Mouse (Mus musculus): Measurements from ENCODE around the gene Stac3.

Gene Stac3

DNA sequence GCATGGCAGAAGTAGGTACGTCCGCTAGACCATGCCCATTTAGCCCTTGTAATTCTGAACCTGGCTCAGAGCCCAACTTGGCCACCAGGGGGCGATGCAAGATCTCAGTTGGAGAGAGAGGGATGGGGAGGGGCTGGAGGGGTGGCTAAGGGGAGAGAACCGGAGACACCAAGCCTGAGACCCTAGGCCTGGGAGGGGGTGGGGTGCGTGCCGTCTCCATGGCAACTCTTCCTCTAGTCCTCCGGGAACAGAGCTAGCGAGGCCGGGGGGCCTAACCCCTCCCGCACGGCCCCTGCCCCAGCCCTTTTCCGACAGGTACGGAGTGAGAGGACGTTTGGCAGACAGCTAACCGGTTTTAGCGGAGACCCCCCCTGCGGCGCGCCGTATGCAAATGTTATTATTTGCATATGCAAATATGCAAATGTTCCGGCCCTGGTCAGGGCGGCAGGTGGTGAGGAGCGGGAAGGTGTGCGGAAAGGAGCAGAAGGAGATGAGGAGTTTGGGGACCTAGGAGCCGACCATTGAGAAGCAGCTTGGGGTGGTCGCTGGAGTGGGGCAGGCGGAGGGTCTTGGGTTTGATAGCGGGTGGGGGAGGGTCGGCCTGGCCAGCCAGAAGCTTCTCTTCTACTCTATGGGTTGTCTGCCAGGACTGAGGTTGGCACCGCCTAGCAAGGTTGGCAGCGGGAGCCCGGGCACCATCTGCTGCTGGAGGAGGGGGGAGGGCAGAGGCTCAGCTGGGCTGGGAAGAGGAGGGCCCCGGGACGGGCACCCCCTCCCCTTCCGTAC, 7.8 kb downstream of the Stac3 start:
- DNase-seq (ENCODE audit: low spot score in 2 of 2) = peak; percentile 79 to 84

- no peak for DNase-seq (ENCODE audit: low spot score in 2 of 2)
Observed at GRCm38 (mm10) chr10:127509837-127510701, 8.6 kb downstream of the Stac3 start.

DNA sequence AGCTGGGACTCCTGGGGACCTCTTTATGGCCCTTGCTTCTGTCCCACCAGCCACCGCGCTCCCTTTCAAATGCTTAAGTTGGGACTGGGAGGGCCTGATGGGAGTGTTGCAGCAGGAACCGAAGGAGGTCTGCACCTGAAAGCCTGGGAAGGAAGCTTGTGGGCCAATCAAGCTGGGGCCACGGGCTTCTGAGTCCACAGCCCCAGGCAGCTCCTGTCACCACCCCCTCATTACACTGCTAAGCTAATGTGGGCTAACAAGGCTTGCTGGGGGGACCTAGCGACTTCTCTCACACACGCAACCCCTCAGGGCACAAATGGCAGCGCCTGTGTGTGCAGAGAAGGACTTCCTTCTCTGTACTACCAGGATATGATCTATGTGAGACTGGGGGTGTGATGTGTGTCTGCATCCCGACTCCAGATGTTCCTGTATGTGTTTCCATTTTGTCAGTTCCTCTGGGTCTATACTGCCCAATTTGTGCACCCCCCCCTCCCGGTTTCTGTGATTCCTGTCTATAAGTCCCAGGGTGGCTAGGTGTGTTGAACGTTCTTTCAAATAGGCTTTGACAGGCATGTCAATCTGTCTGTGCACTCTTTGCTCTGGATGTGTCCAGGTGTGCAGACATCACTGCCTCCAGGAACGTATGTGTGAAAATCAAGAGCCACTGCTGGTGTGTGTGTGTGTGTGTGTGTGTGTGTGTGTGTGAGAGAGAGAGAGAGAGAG, 9.6 kb downstream of the Stac3 start:
- no peak for DNase-seq (ENCODE audit: low spot score in 2 of 2)

- peak; percentile 83 to 91 for DNase-seq (ENCODE audit: low spot score in 2 of 2)
Observed at GRCm38 (mm10) chr10:127511634-127512306, 10.3 kb downstream of the Stac3 start.

GRCm38 (mm10) chr10:127512307-127512666, 10.8 kb downstream of the Stac3 start:
- no peak for DNase-seq (ENCODE audit: low spot score in 2 of 2)

GRCm38 (mm10) chr10:127512813-127513212, 11.3 kb downstream of the Stac3 start:
- peak; percentile 97 to 98 for DNase-seq (ENCODE audit: low spot score in 2 of 2)

DNA sequence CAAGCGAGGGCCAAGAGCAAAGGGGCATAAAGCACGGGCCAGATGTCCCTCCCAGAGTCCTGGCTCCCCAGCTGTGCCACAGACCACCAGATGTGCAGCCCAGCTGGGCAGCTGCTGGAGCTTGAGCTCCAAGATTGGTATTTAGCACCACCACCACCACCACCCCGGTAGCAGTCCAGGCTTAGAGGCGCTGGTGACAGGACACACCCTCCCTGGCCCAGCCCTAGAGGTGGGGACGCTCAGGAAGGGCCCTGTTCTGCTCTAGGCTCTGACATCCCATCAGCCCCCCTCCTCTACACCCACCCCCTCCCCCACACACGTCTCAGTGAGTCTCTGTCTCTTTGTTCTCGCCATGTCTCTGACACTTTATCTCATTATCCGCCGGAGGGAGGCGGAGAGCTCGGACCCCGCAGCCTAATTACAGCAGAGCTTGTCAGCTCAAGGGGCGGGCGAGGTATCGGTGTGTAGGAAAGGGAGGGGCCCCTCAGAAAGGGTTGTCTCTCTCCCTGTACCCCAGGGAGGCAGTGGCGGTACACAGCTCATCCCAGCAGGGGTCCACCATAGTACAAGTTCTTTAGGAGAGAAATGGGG, 12.1 kb downstream of the Stac3 start:
- no peak for DNase-seq (ENCODE audit: low spot score in 2 of 2)

DNA sequence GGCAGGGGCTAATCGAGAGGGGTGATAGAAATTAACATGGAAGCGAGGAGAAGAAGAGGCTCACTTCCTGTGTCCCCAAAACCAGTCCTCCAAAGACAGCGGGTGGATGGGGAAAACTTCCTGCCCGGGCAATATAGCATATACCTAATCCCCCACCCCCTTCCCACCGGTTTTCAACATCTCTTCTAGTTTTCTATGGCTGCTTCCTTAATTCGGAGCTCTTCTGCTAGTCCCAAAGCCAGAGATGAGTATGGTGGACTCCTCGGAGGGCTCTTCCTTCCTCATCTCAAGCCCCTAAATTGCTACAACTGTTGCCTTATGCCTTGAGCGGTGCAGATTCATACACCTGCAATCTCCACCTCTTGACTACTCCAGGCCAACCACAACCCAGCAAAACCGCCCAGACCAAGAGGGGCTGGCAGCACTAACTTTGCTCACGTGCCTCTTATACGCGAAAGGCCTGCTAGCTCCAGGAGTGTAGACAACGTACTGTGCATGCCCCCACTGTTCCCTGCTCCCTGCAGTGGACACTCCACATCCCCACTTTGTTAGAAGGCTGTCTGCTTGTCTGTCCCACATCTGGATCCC, 12.7 kb downstream of the Stac3 start:
- DNase-seq (ENCODE audit: low spot score in 2 of 2) = no peak

DNA sequence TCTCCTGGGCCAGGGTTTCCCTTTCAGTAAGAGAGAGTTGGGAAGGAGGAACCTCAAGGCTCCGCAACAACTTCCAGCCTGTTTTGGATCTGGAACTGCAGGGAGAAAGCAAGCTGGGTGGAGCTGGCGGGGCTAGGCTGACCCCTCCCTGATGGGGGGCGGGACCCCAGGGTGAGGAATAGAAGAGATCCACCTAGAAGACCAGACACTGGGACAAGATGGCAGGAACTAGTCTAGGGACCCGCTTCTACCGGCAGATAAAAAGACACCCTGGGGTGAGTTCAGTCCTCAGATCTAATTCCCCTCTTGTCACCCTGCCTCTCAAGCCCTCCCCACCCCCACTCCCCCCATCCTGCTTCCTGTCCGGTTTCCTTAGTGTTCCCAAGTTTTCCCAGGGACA, 13.3 kb downstream of the Stac3 start, which contains the start of gene Ndufa4l2:
Ndufa4l2 (plus strand) TSS at position 204 of the 400 bp plus-strand sequence.
- no peak for DNase-seq (ENCODE audit: low spot score in 2 of 2)

GRCm38 (mm10) chr10:127515271-127515982, 13.9 kb downstream of the Stac3 start:
- no peak for DNase-seq (ENCODE audit: low spot score in 2 of 2)

GRCm38 (mm10) chr10:127515983-127516459, 14.5 kb downstream of the Stac3 start:
- DNase-seq (ENCODE audit: low spot score in 2 of 2) = no peak

GRCm38 (mm10) chr10:127516576-127517260, 15.2 kb downstream of the Stac3 start:
- DNase-seq (ENCODE audit: low spot score in 2 of 2) = no peak

GRCm38 (mm10) chr10:127517941-127518340, 16.5 kb downstream of the Stac3 start:
- no peak for DNase-seq (ENCODE audit: low spot score in 2 of 2)

DNA sequence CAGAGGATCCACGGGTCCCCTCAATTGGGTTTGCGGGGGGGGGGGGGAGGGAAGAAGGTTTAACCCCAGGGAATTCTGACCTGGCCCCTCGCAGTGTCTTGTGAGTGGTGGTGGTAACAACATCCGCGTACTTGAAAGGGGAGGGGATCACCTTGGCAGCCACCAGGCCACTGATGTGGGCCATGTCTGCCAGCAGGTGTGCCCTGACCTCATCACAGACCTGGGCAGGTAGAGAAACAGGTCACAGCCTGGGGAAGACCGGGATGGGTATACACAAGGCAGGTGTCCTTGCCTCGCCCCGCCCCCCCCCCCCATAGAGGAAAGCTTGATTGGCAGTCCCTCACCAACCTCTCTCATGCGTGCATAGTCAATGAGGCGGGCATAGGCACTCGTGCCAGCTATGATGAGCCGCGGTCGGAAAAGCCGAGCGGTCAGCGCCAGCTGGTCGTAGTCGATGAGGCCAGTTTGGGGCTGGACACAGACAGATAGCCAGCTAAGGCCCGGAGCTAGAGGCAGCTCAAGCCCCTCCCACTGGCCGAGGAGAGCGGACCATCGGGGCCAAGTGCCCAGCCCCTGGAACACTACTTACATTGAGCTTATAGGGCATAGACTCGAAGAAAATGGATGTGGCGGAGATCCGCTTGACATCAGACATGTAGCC, 17.7 kb downstream of the Stac3 start:
- DNase-seq (ENCODE audit: low spot score in 2 of 2) = no peak

DNA sequence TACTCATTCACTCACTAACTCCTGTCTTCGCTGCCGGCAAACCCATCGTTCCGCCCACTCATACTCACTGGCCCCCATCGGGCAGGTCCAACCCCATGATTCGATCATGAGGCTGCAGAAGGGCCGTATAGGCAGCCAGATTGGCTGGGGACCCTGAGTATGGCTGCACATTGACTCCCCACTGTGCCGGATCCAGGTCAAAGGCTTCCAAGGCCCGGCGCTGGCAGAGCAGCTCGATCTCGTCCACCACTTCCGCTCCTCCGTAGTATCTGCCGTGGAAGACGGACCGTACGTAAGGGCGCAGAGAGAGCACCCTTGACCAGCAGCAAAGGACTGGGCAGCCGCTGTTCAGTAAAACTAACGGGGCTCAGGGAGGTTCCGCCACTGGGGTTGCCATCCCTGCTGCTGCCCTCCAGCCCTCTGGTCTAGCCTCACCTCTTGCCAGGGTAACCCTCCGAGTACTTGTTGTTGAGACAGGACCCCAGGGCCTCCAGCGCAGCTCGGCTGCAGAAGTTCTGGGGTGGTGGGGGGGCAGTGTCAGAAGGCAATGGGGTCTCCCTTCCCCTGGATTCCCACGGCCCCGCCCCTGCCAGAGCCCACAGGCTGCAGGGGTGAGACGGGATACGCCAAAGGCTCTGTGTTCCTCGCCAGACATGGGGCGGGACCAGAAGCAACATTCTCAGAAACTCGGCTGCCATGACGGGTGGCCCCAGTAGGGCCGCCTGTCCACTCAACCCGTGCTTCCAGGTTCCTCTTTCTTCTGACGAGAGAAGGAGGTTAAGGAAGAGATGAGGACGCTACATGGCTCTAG, 18.6 kb downstream of the Stac3 start:
- DNase-seq (ENCODE audit: low spot score in 2 of 2) = no peak

DNA sequence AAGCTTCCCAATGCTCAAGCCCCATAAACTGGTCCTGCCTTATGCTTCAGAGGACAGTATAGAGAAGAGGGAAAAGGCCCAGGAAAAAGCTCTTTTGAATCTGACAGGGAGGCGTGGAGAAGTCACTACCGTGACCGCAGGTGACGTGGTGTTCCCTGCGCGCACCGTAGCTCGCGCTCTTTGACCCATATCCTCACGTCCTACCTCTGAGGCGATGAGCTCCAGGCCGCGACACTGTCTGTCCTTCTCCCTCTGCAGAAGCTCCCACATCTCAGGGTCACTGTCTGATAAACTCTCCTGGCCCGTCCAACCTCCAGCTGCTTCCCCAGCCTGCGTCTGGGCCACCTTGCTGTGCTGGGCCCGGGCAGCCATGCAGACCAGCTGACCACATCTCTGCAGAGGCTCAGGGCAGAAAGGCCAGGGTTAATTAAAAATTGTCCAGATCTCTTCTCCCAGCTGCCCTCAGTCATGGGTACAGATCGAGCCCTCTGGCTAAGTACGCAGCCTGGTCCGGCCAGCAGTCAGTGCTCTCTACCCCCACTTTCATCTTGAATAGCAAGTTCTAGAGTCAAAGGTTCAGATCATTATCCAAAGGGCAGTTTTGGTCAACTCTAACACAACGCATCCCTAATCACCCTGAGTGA, 19.4 kb downstream of the Stac3 start:
- DNase-seq (ENCODE audit: low spot score in 2 of 2) = no peak

GRCm38 (mm10) chr10:127521611-127522080, 20.2 kb downstream of the Stac3 start:
- no peak for DNase-seq (ENCODE audit: low spot score in 2 of 2)

Data from frontal cortex, postnatal 36 days (tissue).